Mouse (Mus musculus) CH12.LX (cell line): ENCODE measurements around the gene Ezr. TPM values are rescaled to one million over a fixed set of nuclear protein-coding genes. Genes with fewer than 3 reads are reported as not detected.

Experiments
- DNase-seq: peaks from one replicate; pipeline ENCODE4 v3.0.0-alpha.2; 2013; ENCODE audit errors: extremely low read depth
- H3K27ac ChIP-seq: 2 replicates; pipeline ENCODE4 v1.5.1; 2012; ENCODE audit warnings: low read depth, mild to moderate bottlenecking, control low read depth, moderate library complexity; ENCODE audit not compliant: insufficient read depth
- H3K27me3 ChIP-seq: replicated peaks from 2 replicates; pipeline ENCODE3; 2012; ENCODE audit warnings: inconsistent platforms
- H3K36me3 ChIP-seq, 2 experiments: replicated peaks in 1 of 2; 2 replicates each; pipeline versions ENCODE3 to v1.6.1; 2012; ENCODE audit warnings: inconsistent platforms in 1 of 2, low read length in 1 of 2, mild to moderate bottlenecking in 1 of 2, mixed read lengths in 1 of 2, moderate library complexity in 1 of 2; ENCODE audit not compliant: control insufficient read depth in 1 of 2, insufficient read depth in 1 of 2
- H3K4me1 ChIP-seq, 2 experiments: 2 replicates each; pipeline ENCODE4 v1.6.1; 2012; ENCODE audit warnings: inconsistent platforms in 1 of 2, moderate library complexity in 1 of 2; ENCODE audit not compliant: insufficient read depth in 2 of 2, control insufficient read depth in 1 of 2
- H3K4me2 ChIP-seq: 2 replicates; pipeline ENCODE4 v1.6.1; 2012; ENCODE audit warnings: low read depth, mild to moderate bottlenecking, control low read depth; ENCODE audit not compliant: poor library complexity, insufficient read depth, severe bottlenecking
- H3K4me3 ChIP-seq, 3 experiments: fragments of 150-350 bp in 1 of 3; sonication (generic) in 1 of 3; replicated peaks in 1 of 3; 2 replicates each; pipeline versions ENCODE3 to v1.5.1; 2011 to 2012; ENCODE audit warnings: low read depth in 2 of 3, low read length in 2 of 3, mild to moderate bottlenecking in 2 of 3, moderate library complexity in 2 of 3, control low read depth in 1 of 3, improper control_type of control experiment in 1 of 3, inconsistent platforms in 1 of 3, mixed read lengths in 1 of 3; ENCODE audit not compliant: poor library complexity in 1 of 3
- H3K79me2 ChIP-seq: replicated peaks from 2 replicates; pipeline ENCODE4 v1.6.1; 2012; ENCODE audit warnings: mild to moderate bottlenecking, moderate library complexity; ENCODE audit not compliant: control insufficient read depth, poor library complexity, insufficient read depth, severe bottlenecking; ENCODE audit errors: extremely low read depth
- H3K9ac ChIP-seq: 2 replicates; pipeline ENCODE4 v1.6.1; 2012; ENCODE audit warnings: low read depth, mild to moderate bottlenecking, control low read depth, moderate library complexity; ENCODE audit not compliant: insufficient read depth
- H3K9me3 ChIP-seq: replicated peaks from 2 replicates; pipeline ENCODE3; 2012; ENCODE audit warnings: low read length, inconsistent platforms, mixed read lengths
- BHLHE40 ChIP-seq: IDR thresholded peaks from 2 replicates; pipeline ENCODE4 v1.6.1; 2011; ENCODE audit warnings: mild to moderate bottlenecking, low read depth, low read length, improper control_type of control experiment
- CHD1 ChIP-seq: IDR thresholded peaks from 2 replicates; pipeline ENCODE4 v1.6.1; 2012; ENCODE audit warnings: low read depth, low read length, improper control_type of control experiment, inconsistent platforms
- CHD2 ChIP-seq: IDR thresholded peaks from 2 replicates; pipeline ENCODE4 v1.6.1; 2011; ENCODE audit warnings: low read length, improper control_type of control experiment
- CTCF ChIP-seq, 2 experiments: IDR thresholded peaks in 1 of 2; conservative IDR thresholded peaks in 1 of 2; 2 replicates each; pipeline ENCODE4 v1.5.1; 2011 to 2012; ENCODE audit warnings: low read depth in 2 of 2, low read length in 2 of 2, improper control_type of control experiment in 1 of 2, inconsistent platforms in 1 of 2, mild to moderate bottlenecking in 1 of 2, moderate library complexity in 1 of 2
- E2F4 ChIP-seq: IDR thresholded peaks from 2 replicates; pipeline ENCODE4 v1.6.1; 2011; ENCODE audit warnings: low read depth, low read length, improper control_type of control experiment; ENCODE audit not compliant: insufficient replicate concordance
- ELF1 ChIP-seq: IDR thresholded peaks from 2 replicates; pipeline ENCODE4 v1.6.1; 2014; ENCODE audit warnings: low read depth, mild to moderate bottlenecking, inconsistent platforms, low read length, improper control_type of control experiment
- EP300 ChIP-seq: IDR thresholded peaks from 2 replicates; pipeline ENCODE4 v1.6.1; 2011; ENCODE audit warnings: low read length, improper control_type of control experiment
- ETS1 ChIP-seq: conservative IDR thresholded peaks from 2 replicates; pipeline ENCODE4 v1.6.1; 2012; ENCODE audit warnings: low read depth, mild to moderate bottlenecking, inconsistent platforms, low read length, improper control_type of control experiment, moderate library complexity
- GABPA ChIP-seq: IDR thresholded peaks from 2 replicates; pipeline ENCODE4 v1.6.1; 2012; ENCODE audit warnings: low read depth, low read length, improper control_type of control experiment, inconsistent platforms; ENCODE audit not compliant: insufficient replicate concordance
- HCFC1 ChIP-seq: IDR thresholded peaks from 2 replicates; pipeline ENCODE4 v1.6.1; 2012; ENCODE audit warnings: low read depth, mild to moderate bottlenecking, inconsistent platforms, low read length, improper control_type of control experiment
- IRF4 ChIP-seq: IDR thresholded peaks from 2 replicates; pipeline ENCODE4 v1.6.1; 2014; ENCODE audit warnings: low read depth, mild to moderate bottlenecking, inconsistent platforms, low read length, improper control_type of control experiment
- JUN ChIP-seq: IDR thresholded peaks from 2 replicates; pipeline ENCODE4 v1.6.1; 2011; ENCODE audit warnings: low read depth, mild to moderate bottlenecking, low read length, improper control_type of control experiment, moderate library complexity; ENCODE audit not compliant: insufficient read depth
- JUND ChIP-seq: conservative IDR thresholded peaks from 2 replicates; pipeline ENCODE4 v1.6.1; 2011; ENCODE audit warnings: low read depth, low read length, improper control_type of control experiment
- KAT2A ChIP-seq: IDR thresholded peaks from 2 replicates; pipeline ENCODE4 v1.6.1; 2012; ENCODE audit warnings: low read length, improper control_type of control experiment, inconsistent platforms; ENCODE audit not compliant: insufficient replicate concordance
- MAFK ChIP-seq: IDR thresholded peaks from 2 replicates; pipeline ENCODE4 v1.6.1; 2011; ENCODE audit warnings: low read length, improper control_type of control experiment; ENCODE audit not compliant: insufficient replicate concordance
- MAX ChIP-seq: IDR thresholded peaks from 2 replicates; pipeline ENCODE4 v1.6.1; 2011; ENCODE audit warnings: low read length, improper control_type of control experiment
- MAZ ChIP-seq: IDR thresholded peaks from 2 replicates; pipeline ENCODE4 v1.6.1; 2012; ENCODE audit warnings: low read depth, mild to moderate bottlenecking, inconsistent platforms, low read length, improper control_type of control experiment, moderate library complexity
- MEF2A ChIP-seq: IDR thresholded peaks from 2 replicates; pipeline ENCODE4 v1.6.1; 2014; ENCODE audit warnings: low read depth, mild to moderate bottlenecking, inconsistent platforms, low read length, improper control_type of control experiment, borderline replicate concordance
- MXI1 ChIP-seq: IDR thresholded peaks from 2 replicates; pipeline ENCODE4 v1.6.1; 2011; ENCODE audit warnings: mild to moderate bottlenecking, low read depth, low read length, improper control_type of control experiment
- MYC ChIP-seq: IDR thresholded peaks from 2 replicates; pipeline ENCODE4 v1.6.1; 2011; ENCODE audit warnings: low read depth, mild to moderate bottlenecking, improper control_type of control experiment, low read length
- NELFE ChIP-seq: IDR thresholded peaks from 2 replicates; pipeline ENCODE4 v1.6.1; 2011; ENCODE audit warnings: low read depth, low read length, improper control_type of control experiment
- NRF1 ChIP-seq: IDR thresholded peaks from 2 replicates; pipeline ENCODE4 v1.6.1; 2014; ENCODE audit warnings: low read depth, mild to moderate bottlenecking, inconsistent platforms, low read length, improper control_type of control experiment, moderate library complexity
- PAX5 ChIP-seq: IDR thresholded peaks from 2 replicates; pipeline ENCODE4 v1.6.1; 2012; ENCODE audit warnings: low read length, inconsistent platforms, mixed read lengths
- POLR2A ChIP-seq: IDR thresholded peaks from 2 replicates; pipeline ENCODE4 v1.6.1; 2011; ENCODE audit warnings: low read depth, mild to moderate bottlenecking, improper control_type of control experiment, low read length
- POLR2AphosphoS2 ChIP-seq: IDR thresholded peaks from 2 replicates; pipeline ENCODE4 v1.6.1; 2011; ENCODE audit warnings: low read depth, low read length, improper control_type of control experiment
- RAD21 ChIP-seq: IDR thresholded peaks from 2 replicates; pipeline ENCODE4 v1.6.1; 2011; ENCODE audit warnings: low read depth, mild to moderate bottlenecking, low read length, improper control_type of control experiment, moderate library complexity
- RCOR1 ChIP-seq: conservative IDR thresholded peaks from 2 replicates; pipeline ENCODE4 v1.6.1; 2012; ENCODE audit warnings: low read depth, mild to moderate bottlenecking, inconsistent platforms, low read length, improper control_type of control experiment
- SIN3A ChIP-seq: IDR thresholded peaks from 2 replicates; pipeline ENCODE4 v1.6.1; 2012; ENCODE audit warnings: low read length, improper control_type of control experiment, inconsistent platforms
- SMC3 ChIP-seq: IDR thresholded peaks from 2 replicates; pipeline ENCODE4 v1.6.1; 2011; ENCODE audit warnings: low read depth, low read length, improper control_type of control experiment
- TBP ChIP-seq: conservative IDR thresholded peaks from 2 replicates; pipeline ENCODE4 v1.6.1; 2011; ENCODE audit warnings: low read depth, low read length, improper control_type of control experiment
- TCF12 ChIP-seq: IDR thresholded peaks from 2 replicates; pipeline ENCODE4 v1.6.1; 2014; ENCODE audit warnings: low read depth, mild to moderate bottlenecking, inconsistent platforms, low read length, improper control_type of control experiment
- UBTF ChIP-seq: IDR thresholded peaks from 2 replicates; pipeline ENCODE4 v1.6.1; 2012; ENCODE audit warnings: low read depth, mild to moderate bottlenecking, inconsistent platforms, low read length, improper control_type of control experiment, moderate library complexity
- USF1 ChIP-seq: IDR thresholded peaks from 2 replicates; pipeline ENCODE4 v1.6.1; 2014; ENCODE audit warnings: low read depth, mild to moderate bottlenecking, inconsistent platforms, low read length, improper control_type of control experiment
- USF2 ChIP-seq: conservative IDR thresholded peaks from 2 replicates; pipeline ENCODE4 v1.6.1; 2011; ENCODE audit warnings: low read depth, low read length, improper control_type of control experiment
- ZC3H11A ChIP-seq: IDR thresholded peaks from 2 replicates; pipeline ENCODE4 v1.6.1; 2012; ENCODE audit warnings: low read depth, mild to moderate bottlenecking, inconsistent platforms, low read length, improper control_type of control experiment
- ZKSCAN1 ChIP-seq: IDR thresholded peaks from 2 replicates; pipeline ENCODE4 v1.6.1; 2012; ENCODE audit warnings: low read depth, inconsistent platforms, low read length, improper control_type of control experiment, borderline replicate concordance
- ZMIZ1 ChIP-seq: IDR thresholded peaks from 2 replicates; pipeline ENCODE4 v1.6.1; 2012; ENCODE audit warnings: low read depth, mild to moderate bottlenecking, inconsistent platforms, low read length, improper control_type of control experiment
- ZNF384 ChIP-seq: IDR thresholded peaks from 2 replicates; pipeline ENCODE4 v1.6.1; 2012; ENCODE audit warnings: low read depth, low read length, improper control_type of control experiment, inconsistent platforms
- dilution Hi-C: fragments of 300-500 bp; cut with MboI; formaldehyde crosslinking; loops from 2 replicates; pipeline ENCODE4 v1.14.3; 2020; ENCODE audit warnings: low sequenced_read_pairs; ENCODE audit not compliant: extremely low pct_unique_long_range_greater_than_20kb, extremely low pct_ligation_motif_present
- in situ Hi-C: fragments of 300-500 bp; cut with MboI; formaldehyde crosslinking; loops from 3 replicates; pipeline ENCODE4 v1.14.3; 2019; ENCODE audit warnings: low sequenced_read_pairs, low pct_ligation_motif_present, low pct_unique_long_range_greater_than_20kb, mixed read lengths
- polyA plus RNA-seq: library from polyadenylated mRNA; unstranded; fragments of >175 nt; gene quantifications from 2 replicates; pipeline ENCODE4 v1.2.1, GENCODE M21; 2012; ENCODE audit warnings: low read depth; ENCODE audit not compliant: insufficient read length
- total RNA-seq, 2 experiments: library from RNA; depleted of rRNA; stranded (reverse); fragments of 300-350 nt in 1 of 2; fragments of >200 nt in 1 of 2; gene quantifications; 2 replicates each; pipeline ENCODE4 v1.2.3; 2012 to 2014

Gene Ezr
- total and polyA plus RNA-seq, 3 experiments = 107 to 207 (median 123) TPM

- Histone ChIP-seq H3K9ac (peak overlapping the region; percentile 91), H3K9me3 (peaks cover 2% of the 10 kb centered on the region), H3K4me2 (peak overlapping the region; percentile 91), H3K27ac (peak overlapping the region; percentile 100), H3K4me3 (peak overlapping the region; percentile 62 to 83 (median 63)), H3K27me3 (no peaks in the 10 kb centered on the region), H3K79me2 (no peaks in the 10 kb centered on the region), H3K36me3 (no peaks in the 10 kb centered on the region), H3K4me1 (peaks cover 16 to 53% of the 10 kb centered on the region in 2 experiments)
- in situ Hi-C loops = loop anchor here (5.0 kb wide), 1 partner anchor 36 kb away; no protein-coding TSS in a partner anchor
- peak; percentile 99 for DNase-seq
- TF ChIP-seq MAZ (peak; percentile 89; the same call in 1 of the 2 replicates), POLR2AphosphoS2 (no peak; the same call in 1 of the 2 replicates), GABPA (peak; percentile 21; the same call in 1 of the 2 replicates), ETS1 (peak; percentile 85), MAFK (no peak), ZNF384 (no peak), MAX (peak; percentile 84), RCOR1 (peak; percentile 63; the same call in 1 of the 2 replicates), ZKSCAN1 (no peak), JUN (no peak), TCF12 (peak; percentile 87), KAT2A (peak; percentile 83), CHD1 (no peak), TBP (peak; percentile 91), HCFC1 (peak; percentile 79), SIN3A (peak; percentile 77), RAD21 (no peak), USF1 (no peak; the same call in 1 of the 2 replicates), BHLHE40 (peak; percentile 93), UBTF (peak; percentile 81; the same call in 1 of the 2 replicates), MEF2A (peak; percentile 99), USF2 (no peak), CHD2 (peak; percentile 29; the same call in 1 of the 2 replicates), ELF1 (peak; percentile 96), NRF1 (peak; percentile 88), JUND (no peak), ZC3H11A (no peak), CTCF (conservative IDR thresholded peaks at IDR 0.05 in 1 of 2, IDR thresholded peaks at IDR 0.05 in 1 of 2; ENCODE audit: low read depth in 2 of 2, low read length in 2 of 2) (no peak), EP300 (no peak; the same call in 1 of the 2 replicates), MXI1 (no peak; the same call in none of the 2 replicates), IRF4 (peak; percentile 72), SMC3 (no peak), E2F4 (peak; percentile 90; the same call in 1 of the 2 replicates), PAX5 (no peak), MYC (peak; percentile 63; the same call in 1 of the 2 replicates), NELFE (peak; percentile 72), ZMIZ1 (peak; percentile 49), POLR2A (peak; percentile 84)
- dilution Hi-C loops = no loop called here
Measured at GRCm38 (mm10) chr17:6827740-6828461, 45.3 kb upstream of the Ezr start.
